ENCODE assay signal across 8 mouse cellular contexts in genomic region chr1:89580999-89581765, GRCm38 (mm10).
DNase-seq lines count a peak whose midpoint lies in the region; ATAC-seq and TF ChIP-seq lines count a peak whose summit lies in the region.

No protein-coding gene starts in this region.

- no peak for TF ChIP-seq POLR2A in spleen, adult 2 months (IDR thresholded peaks at IDR 0.05; ENCODE audit: low read depth, low read length)

- H3K36me3 ChIP-seq in spleen, adult 2 months (ENCODE audit: control insufficient read depth, insufficient read depth, low read length): no peaks in the 10 kb centered on the region
- no peaks in the 10 kb centered on the region for H3K36me3 ChIP-seq in intestine, embryonic 16.5 days (ENCODE audit: control insufficient read depth, insufficient read depth, low read length)
- H3K36me3 ChIP-seq in liver, embryonic 13.5 days: no peaks in the 10 kb centered on the region
- no peaks in the 10 kb centered on the region for H3K36me3 ChIP-seq in neural tube, embryonic 12.5 days

- no peaks in the 10 kb centered on the region; the same call in 1 of the 2 replicates for H3K4me1 ChIP-seq in spleen, adult 2 months (ENCODE audit: control insufficient read depth, insufficient read depth, insufficient read length)
- H3K4me1 ChIP-seq in intestine, embryonic 16.5 days (ENCODE audit: control insufficient read depth, insufficient read depth, low read length): peaks cover 21% of the 10 kb centered on the region
- peaks cover 21% of the 10 kb centered on the region for H3K4me1 ChIP-seq in liver, embryonic 13.5 days (replicated peaks)
- H3K4me1 ChIP-seq in neural tube, embryonic 12.5 days: peaks cover 74% of the 10 kb centered on the region

- H3K27me3 ChIP-seq in spleen, adult 2 months (ENCODE audit: control insufficient read depth, insufficient read depth, low read length): peaks cover 15% of the 10 kb centered on the region
- H3K27me3 ChIP-seq in intestine, embryonic 16.5 days (replicated peaks; ENCODE audit: control insufficient read depth, insufficient read depth, low read length): peaks cover 6% of the 10 kb centered on the region; the same call in 1 of the 2 replicates
- H3K27me3 ChIP-seq in liver, embryonic 13.5 days: peaks cover 54% of the 10 kb centered on the region
- 0 out of 2 replicates have a peak, but pooled peaks cover 3% of the 10 kb centered on the region for H3K27me3 ChIP-seq in neural tube, embryonic 12.5 days (replicated peaks)

- H3K4me3 ChIP-seq in spleen, adult 2 months (ENCODE audit: extremely low read depth, insufficient read depth, insufficient read length): peak overlapping the region; percentile 47; the same call in 1 of the 2 replicates
- peak overlapping the region; percentile 72 for H3K4me3 ChIP-seq in intestine, embryonic 16.5 days (ENCODE audit: low read length)
- peak overlapping the region; percentile 60 for H3K4me3 ChIP-seq in liver, embryonic 13.5 days (replicated peaks)
- peak overlapping the region; percentile 82 for H3K4me3 ChIP-seq in neural tube, embryonic 12.5 days

- DNase-seq in spleen, adult 2 months (ENCODE audit: low read depth in 1 of 2, low spot score in 2 of 2): no peak
- DNase-seq in spleen, postnatal 14 days (ENCODE audit: low spot score in 2 of 2): no peak
- peak; percentile 59 to 67 for DNase-seq in cerebellum, postnatal 36 days
- peak; percentile 62 for DNase-seq in gastrocnemius, postnatal 25 days
- DNase-seq in liver, embryonic 13.5 days: no peak

- H3K4me2 ChIP-seq in intestine, embryonic 16.5 days (ENCODE audit: low read depth, low read length): peak overlapping the region; percentile 100
- peak overlapping the region; percentile 77 for H3K4me2 ChIP-seq in liver, embryonic 13.5 days
- peak overlapping the region; percentile 99 for H3K4me2 ChIP-seq in neural tube, embryonic 12.5 days (replicated peaks)

- ATAC-seq in intestine, embryonic 16.5 days: peak; percentile 41
- ATAC-seq in liver, embryonic 13.5 days (ENCODE audit: low read depth): peak; percentile 32; the same call in 1 of the 2 replicates
- peak; percentile 35 for ATAC-seq in neural tube, embryonic 12.5 days (ENCODE audit: low FRiP score, low read depth)
- no peak for ATAC-seq in activated CD4-positive, CD25-positive, alpha-beta regulatory T cell, adult 4 months

- peak overlapping the region; percentile 15; the same call in 1 of the 2 replicates for H3K27ac ChIP-seq in spleen, adult 2 months (ENCODE audit: insufficient read depth, low read length)
- H3K27ac ChIP-seq in intestine, embryonic 16.5 days (ENCODE audit: low read length): no peak overlapping the region
- no peak overlapping the region for H3K27ac ChIP-seq in liver, embryonic 13.5 days
- H3K27ac ChIP-seq in neural tube, embryonic 12.5 days: peak overlapping the region; percentile 94

- peak overlapping the region; percentile 74 for H3K9ac ChIP-seq in intestine, embryonic 16.5 days (ENCODE audit: low read depth, low read length)
- H3K9ac ChIP-seq in liver, embryonic 13.5 days: peak overlapping the region; percentile 41; the same call in 1 of the 2 replicates
- peak overlapping the region; percentile 93 for H3K9ac ChIP-seq in neural tube, embryonic 12.5 days

- TF ChIP-seq CTCF in spleen, adult 2 months (IDR thresholded peaks at IDR 0.05; ENCODE audit: extremely low read depth, insufficient read depth, insufficient read length, insufficient replicate concordance): no peak; the same call in 1 of the 2 replicates

- no peaks in the 10 kb centered on the region for H3K9me3 ChIP-seq in intestine, embryonic 16.5 days (ENCODE audit: control insufficient read depth, low read length)
- H3K9me3 ChIP-seq in liver, embryonic 13.5 days (replicated peaks): no peaks in the 10 kb centered on the region
- no peaks in the 10 kb centered on the region for H3K9me3 ChIP-seq in neural tube, embryonic 12.5 days

- 5% methylated on average over 94 of the region's 95 CpGs for whole genome bisulfite sequencing in spleen, adult 2 months
- under 1% methylated on average over 94 of the region's 95 CpGs for WGBS in intestine, embryonic 16.5 days
- WGBS in liver, embryonic 13.5 days (ENCODE audit: insufficient replicate concordance): 2% methylated on average over 92 of the region's 95 CpGs
- under 1% methylated on average over 95 of the region's 95 CpGs for WGBS in neural tube, embryonic 12.5 days

Comparison
In these comparisons a context has a peak if more than half of its experiments do, and no peak if none do; other contexts are left out.
1. DNase-seq: peak in cerebellum, postnatal 36 days (2 of 2) and gastrocnemius, postnatal 25 days (single experiment); none in spleen, adult 2 months (0 of 2), spleen, postnatal 14 days (0 of 2) and liver, embryonic 13.5 days (single experiment).
2. H3K27ac ChIP-seq: peak in spleen, adult 2 months (single experiment) and neural tube, embryonic 12.5 days (single experiment); none in intestine, embryonic 16.5 days (single experiment) and liver, embryonic 13.5 days (single experiment).
3. H3K9ac ChIP-seq: peak in every context shown above with its lines; median percentile 93 in neural tube, embryonic 12.5 days; 74 in intestine, embryonic 16.5 days; 41 in liver, embryonic 13.5 days.
4. Peak in every context shown above with its lines, with median percentiles within 50 percentile points of each other: H3K4me3 ChIP-seq and H3K4me2 ChIP-seq.